Mouse (Mus musculus): ENCODE measurements at regions not wholly inside any gene's neighbourhood (a gene's known extent, or its start where the extent isn't known, plus 50 kb on each side); places are given as distances from the start of the nearest gene placed in this dataset.

- peak; percentile 9 for DNase-seq (ENCODE audit: inconsistent ontology term)
These were observed 563.3 kb downstream of the Trim52 start for GRCm38 (mm10) chr14:106669281-106669680.

- DNase-seq (ENCODE audit: inconsistent ontology term): no peak
These were observed 572.0 kb downstream of the Trim52 start for GRCm38 (mm10) chr14:106677970-106678369.

- DNase-seq (ENCODE audit: inconsistent ontology term): no peak
These were observed 575.2 kb downstream of the Trim52 start for GRCm38 (mm10) chr14:106681193-106681592.

DNA sequence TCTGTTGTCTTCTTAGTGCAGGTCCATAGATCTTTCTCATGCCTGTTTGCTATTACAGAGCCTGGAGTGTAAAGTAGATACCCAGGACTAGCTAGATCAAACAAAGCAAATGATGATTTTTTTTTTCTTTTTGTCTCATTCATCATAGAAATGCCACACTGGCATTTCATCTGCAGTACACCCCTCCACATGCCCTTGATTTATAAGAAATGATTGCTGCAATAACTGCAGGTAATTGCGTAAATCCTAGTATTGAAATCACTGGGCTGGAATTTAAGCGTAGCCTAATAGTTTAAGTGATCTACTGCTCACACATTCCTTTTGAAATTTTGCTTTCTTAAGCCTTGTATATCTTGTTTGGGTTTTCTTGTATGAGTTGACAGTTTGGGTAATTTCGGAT, 581.4 kb downstream of the Trim52 start:
- no peak for DNase-seq (ENCODE audit: inconsistent ontology term)

DNA sequence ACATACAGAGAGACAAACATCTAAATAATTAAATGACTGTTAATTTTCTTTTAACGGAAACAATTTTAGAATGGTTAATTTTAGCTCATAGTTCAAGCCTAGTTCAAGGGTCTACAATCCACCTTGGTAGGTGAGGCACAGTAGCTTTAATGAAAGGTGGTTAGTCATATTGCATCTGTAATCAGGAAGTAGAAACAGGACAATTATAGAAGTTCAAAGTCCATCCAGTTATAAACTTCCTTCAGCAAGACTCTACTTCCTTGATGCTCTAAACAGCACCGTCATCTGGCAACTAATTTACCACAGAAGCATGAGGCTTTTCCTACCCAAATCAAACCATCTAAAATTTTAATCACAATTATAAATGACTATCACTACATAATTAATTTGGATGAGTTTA, 608.0 kb downstream of the Trim52 start:
- DNase-seq (ENCODE audit: inconsistent ontology term): no peak

- no peak for DNase-seq (ENCODE audit: inconsistent ontology term)
These were observed 627.8 kb downstream of the Trim52 start for GRCm38 (mm10) chr14:106733825-106734224.

GRCm38 (mm10) chr14:106740857-106741256, 634.9 kb downstream of the Trim52 start:
- no peak for DNase-seq (ENCODE audit: inconsistent ontology term)

- no peak for DNase-seq (ENCODE audit: inconsistent ontology term)
These were observed 654.2 kb downstream of the Trim52 start for GRCm38 (mm10) chr14:106760150-106760549.

DNA sequence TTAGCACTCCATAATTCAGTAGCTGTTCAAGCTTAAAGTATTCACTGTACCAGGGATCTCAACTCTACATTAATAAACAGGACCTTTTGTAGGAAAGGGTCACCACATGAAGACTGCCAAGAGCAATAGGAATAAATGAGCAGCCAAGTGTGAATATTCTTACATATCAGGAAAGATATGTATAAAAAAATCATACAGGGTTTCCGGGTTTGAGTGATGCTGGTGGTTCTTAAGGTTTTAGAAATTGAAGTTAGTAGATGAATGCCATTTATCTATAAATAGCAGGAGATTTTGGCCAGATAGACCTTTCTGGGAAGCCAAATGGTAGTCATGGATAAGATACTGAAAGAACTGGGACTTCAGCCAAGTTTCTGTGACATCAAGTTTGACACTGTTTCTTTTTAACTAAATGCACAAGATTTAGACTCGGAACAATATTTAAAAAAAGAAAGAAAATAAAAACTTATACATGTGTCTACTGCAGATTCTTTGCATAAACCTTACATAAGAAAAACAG, 657.1 kb downstream of the Trim52 start:
- no peak for DNase-seq (ENCODE audit: inconsistent ontology term)

GRCm38 (mm10) chr14:106765884-106766467, 660.0 kb downstream of the Trim52 start:
- no peak for DNase-seq (ENCODE audit: inconsistent ontology term)

Measured in Muller cell, postnatal 12 days (primary cell).